Mouse (Mus musculus) heart, postnatal 0 days (tissue): ENCODE results near the gene Xrcc5.

Experiments used
- CTCF ChIP-seq: IDR thresholded peaks from 2 replicates; pipeline ENCODE4 v1.5.1; 2016; ENCODE audit warnings: antibody characterized with exemption, control low read depth, low read depth
- EP300 ChIP-seq: IDR thresholded peaks from 2 replicates; pipeline ENCODE4 v1.6.1; 2016; ENCODE audit warnings: antibody characterized with exemption, low read depth

DNA sequence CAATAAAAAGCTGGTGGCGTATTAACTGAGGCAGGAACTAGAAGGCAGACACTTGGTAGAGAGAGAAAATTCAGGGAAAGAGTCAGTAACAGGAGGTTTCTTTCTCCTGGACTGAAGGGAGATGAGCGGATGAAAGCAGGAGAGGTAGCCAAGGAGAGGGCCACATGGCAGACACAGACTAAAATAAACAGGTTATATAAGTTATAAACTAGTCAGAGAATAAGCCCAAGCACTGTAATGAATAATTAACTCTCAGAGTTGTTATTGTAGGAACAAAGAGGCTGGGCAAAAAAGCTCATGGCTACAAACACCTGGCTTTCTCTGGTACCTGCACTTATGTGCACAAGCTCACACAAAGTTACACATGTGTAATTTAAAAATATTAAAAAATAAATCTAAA is 47.6 kb downstream of the Xrcc5 start:
- TF ChIP-seq CTCF, result no peak
- no peak for TF ChIP-seq EP300
